Mouse (Mus musculus) A20 (cell line): ENCODE measurements at regions not wholly inside any gene's neighbourhood (a gene's known extent, or its start where the extent isn't known, plus 50 kb on each side); places are given as distances from the start of the nearest gene placed in this dataset.
"Not testable (repeated sequence)": the region's sequence is repeated elsewhere in the genome, so short reads cannot be mapped to it uniquely, and the experiment has no call there.

Experiments used
- DNase-seq: peaks from one replicate; pipeline ENCODE4 v3.0.0-alpha.2; 2011; ENCODE audit warnings: low read depth, low spot score

DNA sequence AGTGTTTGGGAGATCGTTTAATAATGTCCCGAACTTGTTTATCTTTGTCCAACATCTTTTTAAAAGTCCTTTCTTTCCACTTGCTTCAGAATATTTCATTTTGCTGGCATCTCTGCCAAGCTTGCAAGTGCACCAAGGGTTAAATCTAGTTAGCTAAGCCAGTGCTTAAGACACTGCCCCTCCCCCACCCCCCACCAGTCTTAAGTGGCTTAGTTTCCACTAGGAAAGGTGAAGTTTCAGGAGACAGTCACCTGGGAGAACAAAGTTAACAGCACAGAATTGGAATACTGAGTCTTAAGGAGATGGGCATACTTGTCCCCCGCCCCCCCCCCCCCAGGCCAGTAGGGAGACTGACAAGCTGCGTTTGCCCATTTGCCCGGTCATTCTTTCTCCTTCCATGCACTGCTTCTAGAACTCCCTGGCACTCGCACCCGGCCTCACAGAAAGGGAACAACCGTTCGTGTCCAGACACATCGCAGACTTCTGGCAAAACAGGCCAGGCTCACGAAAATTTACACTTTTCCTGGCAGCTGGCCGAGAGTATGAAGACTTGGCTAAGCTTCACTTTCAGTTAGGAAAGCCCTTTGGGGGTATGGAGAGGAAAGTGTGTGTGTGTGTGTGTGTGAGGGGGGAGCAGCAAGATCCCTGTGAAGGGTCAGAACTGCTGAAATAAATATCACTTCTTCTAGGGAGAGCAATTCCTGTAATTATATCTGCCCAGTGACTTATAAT, 219.2 kb downstream of the Bcl11a start:
- DNase-seq: no peak

- no peak for DNase-seq
Measured at GRCm38 (mm10) chr11:24297763-24298162, 219.9 kb downstream of the Bcl11a start.

DNA sequence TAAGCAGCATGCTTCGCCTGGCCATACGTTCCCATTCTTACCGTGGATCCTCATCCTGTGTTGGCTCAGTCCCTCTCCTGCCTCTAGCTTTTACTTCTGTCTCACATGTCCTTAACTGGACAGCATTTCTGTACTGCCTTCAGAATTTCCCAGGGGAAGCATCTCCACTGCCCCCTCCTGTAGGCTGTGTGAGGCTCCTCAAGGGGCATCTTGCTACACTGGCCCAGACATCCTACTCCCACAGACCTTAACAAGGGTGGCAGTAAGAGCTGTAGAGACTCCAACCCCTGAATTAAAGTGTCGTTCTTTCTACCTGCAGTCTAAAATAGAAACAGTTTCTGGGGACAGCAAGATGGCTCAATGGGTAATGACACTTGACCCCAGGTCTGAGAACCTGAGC, 222.5 kb downstream of the Bcl11a start:
- no peak for DNase-seq

GRCm38 (mm10) chr11:24301201-24301600, 223.3 kb downstream of the Bcl11a start:
- DNase-seq: no peak

DNA sequence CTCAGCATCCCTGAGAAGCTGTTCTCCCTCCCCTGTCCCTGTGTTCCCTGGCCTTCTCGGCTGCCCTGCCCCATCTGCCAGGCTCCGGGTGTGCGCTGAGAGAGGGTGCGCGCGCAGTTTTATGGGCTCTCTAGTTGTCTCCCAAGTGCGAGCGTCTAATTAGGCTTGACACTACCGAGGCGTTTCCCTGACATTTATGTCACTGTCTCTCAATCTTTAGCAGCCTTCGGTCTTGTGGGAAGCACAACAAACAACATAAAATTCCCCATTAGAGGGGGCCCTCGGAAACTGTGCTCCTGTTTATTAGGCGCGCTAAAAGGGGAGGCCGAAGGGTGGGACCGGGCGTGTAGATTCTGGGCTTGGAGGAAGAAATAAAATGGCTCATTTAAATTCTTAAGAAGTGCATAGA, 227.3 kb downstream of the Bcl11a start:
- no peak for DNase-seq

GRCm38 (mm10) chr11:24305691-24306090, 227.8 kb downstream of the Bcl11a start:
- DNase-seq: no peak

- no peak for DNase-seq
Measured at GRCm38 (mm10) chr11:24306101-24306500, 228.2 kb downstream of the Bcl11a start.

- no peak for DNase-seq
Measured at GRCm38 (mm10) chr11:24307601-24308252, 229.9 kb downstream of the Bcl11a start.

DNA sequence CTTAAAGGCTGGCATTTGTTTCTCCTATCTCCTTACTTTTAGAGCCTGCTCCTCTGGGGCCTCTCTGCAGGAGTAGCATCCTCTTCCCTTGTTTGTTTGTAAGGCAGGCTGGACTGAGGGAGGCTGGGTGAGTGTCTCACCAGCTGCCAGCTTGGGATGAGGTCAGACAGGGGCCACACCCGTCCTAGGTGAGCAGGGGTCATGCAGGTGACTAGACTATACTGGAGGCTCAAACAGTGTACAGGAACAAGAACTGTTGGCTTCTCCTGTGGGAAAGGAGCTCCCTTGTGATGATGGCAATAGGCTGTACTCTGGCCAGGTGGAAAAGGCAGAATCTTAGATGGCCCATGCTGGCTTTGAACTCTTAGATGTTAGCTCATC, 230.4 kb downstream of the Bcl11a start:
- no peak for DNase-seq

GRCm38 (mm10) chr11:24314046-24314445, 236.2 kb downstream of the Bcl11a start:
- DNase-seq: no peak

DNA sequence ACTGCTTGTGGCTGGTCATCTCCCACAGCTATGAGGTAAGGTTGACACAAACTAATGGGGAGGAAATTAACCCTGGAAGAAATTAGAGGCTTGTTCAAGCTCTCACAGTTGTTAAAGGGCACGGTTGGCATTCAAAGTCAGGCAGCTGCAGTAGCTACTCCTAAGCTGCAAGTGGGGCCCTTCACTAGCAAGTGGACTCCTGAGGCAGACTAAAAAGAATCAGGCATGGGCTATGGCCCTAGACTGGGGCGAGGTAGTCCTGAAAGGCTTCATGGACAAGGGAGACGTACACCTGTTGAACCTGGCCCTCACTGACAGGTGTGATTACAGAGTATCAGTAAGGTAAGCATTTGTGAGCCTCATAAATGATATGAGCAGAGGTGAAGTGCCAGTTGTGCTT, 237.7 kb downstream of the Bcl11a start:
- DNase-seq: no peak

DNA sequence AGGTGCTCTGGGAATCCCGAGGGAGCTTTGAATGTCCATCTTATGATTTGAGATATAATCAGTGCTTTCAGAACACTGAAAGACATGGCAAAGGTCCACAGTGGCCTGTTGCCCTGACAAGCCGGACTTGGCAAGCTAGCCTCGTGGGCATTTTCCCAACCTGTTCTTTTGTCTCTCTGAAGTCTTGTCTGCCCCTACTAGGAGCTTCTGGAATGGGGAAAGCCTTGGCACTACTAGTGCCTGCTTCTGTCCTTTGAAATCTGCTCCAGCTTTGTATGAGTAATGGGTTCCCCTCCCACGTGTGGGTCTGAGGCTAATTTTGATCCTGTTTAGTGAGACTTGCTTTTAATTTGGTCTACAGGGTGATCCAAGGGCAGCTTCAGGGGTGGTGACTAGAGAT, 238.3 kb downstream of the Bcl11a start:
- DNase-seq: no peak

DNA sequence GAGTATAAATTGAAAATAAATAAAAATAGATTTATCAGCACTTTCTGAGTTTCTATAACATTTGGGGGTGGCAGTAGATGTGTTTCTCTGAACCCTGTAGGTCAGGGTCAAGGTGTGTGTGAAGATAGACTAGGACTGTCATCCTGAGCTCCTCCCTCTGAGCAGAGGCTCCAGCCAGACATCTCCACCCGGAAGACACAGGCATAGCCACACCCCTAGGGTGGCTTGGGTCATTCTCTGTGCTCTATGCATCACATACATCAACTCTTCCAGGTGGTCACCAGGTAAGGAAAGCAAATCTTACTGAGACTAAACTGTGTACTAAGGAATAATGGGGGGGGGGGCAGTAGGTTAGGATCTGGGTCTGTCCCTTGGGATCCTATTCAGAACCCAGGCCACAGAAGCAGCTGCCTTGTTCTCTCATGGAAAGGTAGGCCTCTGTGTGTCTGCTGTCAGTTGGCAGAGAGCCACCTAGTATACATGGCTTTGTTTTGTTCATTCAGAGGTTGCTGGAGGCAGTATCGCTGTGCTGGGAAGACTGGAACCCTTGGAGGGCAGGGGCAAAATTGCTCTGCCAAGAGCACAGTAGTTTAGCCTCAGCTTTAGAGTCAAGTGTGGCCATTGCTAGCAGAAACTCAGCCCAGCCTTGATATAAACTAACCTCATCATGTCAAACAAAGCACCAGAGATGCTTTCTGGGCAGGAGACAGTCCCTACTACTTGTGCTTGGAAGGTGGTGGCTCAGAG, 240.3 kb downstream of the Bcl11a start:
- DNase-seq: no peak

- DNase-seq: no peak
Measured at GRCm38 (mm10) chr11:24319222-24319621, 241.4 kb downstream of the Bcl11a start.

DNA sequence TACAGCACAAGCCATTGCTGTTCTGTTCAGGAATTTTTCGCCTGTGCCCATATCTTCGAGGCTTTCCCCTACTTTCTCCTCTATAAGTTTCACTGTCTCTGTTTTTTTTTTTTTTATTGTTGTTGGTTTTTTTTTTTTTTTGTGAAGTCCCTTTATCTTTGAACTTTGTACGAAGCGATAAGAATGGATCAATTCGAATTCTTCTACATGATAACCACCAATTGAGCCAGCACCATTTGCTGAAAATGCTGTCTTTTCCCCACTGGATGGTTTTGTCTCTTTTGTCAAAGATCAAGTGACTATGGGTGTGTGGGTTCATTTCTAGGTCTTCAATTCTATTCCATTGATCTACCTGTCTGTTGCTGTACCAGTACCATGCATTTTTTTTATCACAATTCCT, 244.6 kb downstream of the Bcl11a start:
- DNase-seq: not testable (repeated sequence)

DNA sequence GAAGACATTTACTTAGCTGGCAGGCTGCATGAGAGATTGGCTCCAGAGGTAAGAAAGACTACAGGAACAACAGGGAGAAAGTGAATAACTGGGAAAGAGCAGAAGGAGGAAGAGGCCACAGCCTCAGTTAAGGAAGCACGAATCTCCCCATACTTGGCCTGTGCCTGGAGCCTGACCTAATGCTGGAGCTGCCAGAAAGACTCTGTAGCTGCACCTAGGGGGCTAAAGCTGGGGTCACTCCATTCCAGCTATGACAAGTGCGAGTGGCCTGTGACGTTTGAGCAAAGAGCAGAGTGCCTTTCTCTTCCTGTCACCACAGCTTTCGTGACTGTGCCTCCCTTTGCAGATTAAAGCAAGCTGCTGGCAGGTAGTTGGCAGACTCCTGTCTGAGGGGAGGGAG, 250.6 kb downstream of the Bcl11a start:
- no peak for DNase-seq

- no peak for DNase-seq
Measured at GRCm38 (mm10) chr11:24330366-24331124, 252.7 kb downstream of the Bcl11a start.

- peak; percentile 25 for DNase-seq
Measured at GRCm38 (mm10) chr11:24332241-24332640, 254.4 kb downstream of the Bcl11a start.

- DNase-seq: no peak
Measured at GRCm38 (mm10) chr11:24333111-24333510, 255.3 kb downstream of the Bcl11a start.

DNA sequence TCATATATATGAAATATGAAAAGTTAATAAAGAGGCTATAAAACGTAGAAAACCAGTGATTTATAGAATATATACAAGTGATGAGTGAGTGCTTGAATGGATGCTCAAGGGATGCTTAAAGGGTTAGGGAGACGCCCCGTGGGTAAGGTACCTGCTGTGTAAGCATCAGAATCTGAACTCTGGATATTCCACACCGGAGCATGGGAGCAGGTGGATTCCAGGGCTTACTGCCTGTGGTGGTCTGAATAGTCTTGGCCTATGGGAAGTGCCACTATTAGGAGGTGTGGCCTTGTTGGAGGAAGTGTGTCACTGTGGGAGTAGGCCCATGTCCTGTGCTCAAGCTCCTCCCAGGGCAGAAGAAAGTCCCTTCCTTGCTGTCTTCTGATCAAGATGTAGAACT, 257.4 kb downstream of the Bcl11a start:
- DNase-seq: no peak

DNA sequence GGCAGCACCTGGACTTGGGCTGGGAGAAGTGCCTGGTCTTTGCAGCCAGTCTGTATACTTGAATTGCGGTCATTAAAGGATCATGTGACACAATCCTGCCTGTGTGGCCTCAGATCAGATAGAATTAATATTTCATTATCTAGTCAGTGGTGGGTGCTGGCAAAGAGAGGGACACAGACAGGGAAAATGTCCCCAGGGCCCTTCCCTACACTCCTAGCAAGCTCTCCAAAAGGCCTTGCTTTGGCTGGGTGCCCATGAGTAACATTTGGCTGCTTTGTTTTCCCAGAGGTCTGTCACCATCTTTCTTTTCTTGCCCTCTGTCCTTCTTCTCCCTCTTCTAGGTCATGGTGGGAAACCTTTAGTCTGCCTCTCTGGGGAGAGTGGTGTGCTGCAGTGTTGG, 260.3 kb downstream of the Bcl11a start:
- no peak for DNase-seq

DNA sequence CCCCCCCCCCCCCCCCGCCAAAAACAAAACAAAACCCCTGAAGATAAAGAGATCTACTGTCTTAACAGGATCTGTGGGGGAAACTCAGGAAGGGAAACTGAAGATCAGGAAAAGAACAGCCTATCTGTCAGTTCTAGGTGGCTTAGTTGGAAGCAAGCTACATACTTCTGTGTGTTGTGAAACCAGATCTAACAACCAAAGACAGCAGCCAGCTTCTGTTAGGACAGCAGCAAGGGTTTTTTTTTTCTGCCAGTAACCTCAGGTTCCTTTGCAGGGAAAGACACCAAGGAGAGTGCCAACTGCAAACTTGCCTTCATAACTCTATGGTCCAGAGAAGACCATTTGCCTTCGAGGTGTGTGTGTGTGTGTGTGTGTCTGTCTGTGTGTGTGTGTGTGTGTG, 261.2 kb downstream of the Bcl11a start:
- no peak for DNase-seq
